Mouse (Mus musculus): ENCODE measurements around the gene Prl8a9.

The Prl8a9 gene

GRCm38 (mm10) chr13:27564506-27564905, at the start of gene Prl8a9:
Gene Prl8a9 (minus strand): TSS chr13:27564606.
- DNase-seq (ENCODE audit: low spot score), result no peak

- no peak for DNase-seq (ENCODE audit: low spot score)
These were observed 46.1 kb upstream of the Prl8a9 start, which contains the start of gene Prl7b1 for GRCm38 (mm10) chr13:27610482-27610881. Gene Prl7b1 (minus strand): TSS chr13:27610582.

- no peak for DNase-seq (ENCODE audit: low spot score)
These were observed 17.7 kb upstream of the Prl8a9 start, which contains the start of gene Prl8a1 for GRCm38 (mm10) chr13:27582071-27582470. Gene Prl8a1 (minus strand): TSS chr13:27582171.

- DNase-seq (ENCODE audit: low spot score), result no peak
These were observed 11.1 kb downstream of the Prl8a9 start for GRCm38 (mm10) chr13:27553336-27553735.

- no peak for DNase-seq (ENCODE audit: low spot score)
These were observed 41.2 kb downstream of the Prl8a9 start for GRCm38 (mm10) chr13:27523156-27523555.

- DNase-seq (ENCODE audit: low spot score), result no peak
These were observed 51.3 kb downstream of the Prl8a9 start, which contains the start of gene Prl8a8 for GRCm38 (mm10) chr13:27513117-27513516. Gene Prl8a8 (minus strand): TSS chr13:27513217.

Data from ovary, adult 18-20 months (tissue).